Comparison of ENCODE assay signal across 9 mouse cellular contexts in the genomic region with DNA sequence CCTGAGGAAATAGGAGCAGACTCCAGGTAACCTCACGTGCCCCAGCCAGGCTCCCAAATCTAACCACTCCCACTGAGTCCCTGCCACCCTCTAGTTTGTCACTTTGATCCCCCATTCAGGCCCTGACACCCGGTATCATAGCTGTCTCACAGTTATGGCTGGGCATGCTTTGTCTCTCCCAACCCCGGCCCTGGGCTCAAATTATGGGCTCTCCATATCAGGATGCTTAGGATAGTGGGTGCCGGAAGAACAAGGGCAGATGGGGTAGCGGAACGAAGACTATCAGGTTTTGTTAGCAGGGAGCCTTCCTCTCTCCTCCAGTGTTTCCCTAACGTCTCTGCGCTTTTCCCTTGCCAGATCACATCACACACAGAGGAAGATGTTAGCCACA. TPM values are rescaled to one million over a fixed set of nuclear protein-coding genes. Genes with fewer than 3 reads are reported as not detected.
DNase-seq lines count a peak whose midpoint lies in the region; ATAC-seq and TF ChIP-seq lines count a peak whose summit lies in the region.
"Had no signal": no experiment of that assay in that cellular context is flagged by ENCODE, and none has a peak within 500 bp of the region (broad histone marks: within the 10 kb centered on the region; RNA-seq: fewer than 3 reads in every experiment).

No protein-coding gene starts in this region.

- no peak for ATAC-seq in kidney, embryonic 14.5 days (ENCODE audit: low FRiP score, low TSS enrichment)
- peak; percentile 7 for ATAC-seq in embryonic facial prominence, embryonic 14.5 days (ENCODE audit: low read depth)
- peak; percentile 44; the same call in 1 of the 2 replicates for ATAC-seq in intestine, embryonic 15.5 days
- ATAC-seq in midbrain, postnatal 0 days (ENCODE audit: low FRiP score) = peak; percentile 38; the same call in 1 of the 2 replicates

- H3K4me3 ChIP-seq in kidney, embryonic 14.5 days (ENCODE audit: low read length) = peak overlapping the region; percentile 55
- H3K4me3 ChIP-seq in embryonic facial prominence, embryonic 14.5 days (ENCODE audit: low read depth, low read length) = peak overlapping the region; percentile 59
- peak overlapping the region; percentile 60 for H3K4me3 ChIP-seq in intestine, embryonic 15.5 days (replicated peaks)
- peak overlapping the region; percentile 69 for H3K4me3 ChIP-seq in midbrain, postnatal 0 days (ENCODE audit: low read depth, low read length)

- WGBS in kidney, embryonic 14.5 days = 26% methylated on average over 8 of the region's 8 CpGs
- WGBS in embryonic facial prominence, embryonic 14.5 days = 30% methylated on average over 8 of the region's 8 CpGs
- WGBS in intestine, embryonic 15.5 days = 46% methylated on average over 8 of the region's 8 CpGs
- 21% methylated on average over 8 of the region's 8 CpGs for WGBS in midbrain, postnatal 0 days

- H3K27ac ChIP-seq in kidney, embryonic 14.5 days (ENCODE audit: low read depth, low read length) = no peak overlapping the region
- no peak overlapping the region for H3K27ac ChIP-seq in embryonic facial prominence, embryonic 14.5 days (replicated peaks; ENCODE audit: low read depth, low read length)
- no peak overlapping the region for H3K27ac ChIP-seq in intestine, embryonic 15.5 days
- H3K27ac ChIP-seq in midbrain, postnatal 0 days (ENCODE audit: low read depth, low read length) = peak overlapping the region; percentile 32; the same call in 1 of the 2 replicates

- H3K4me2 ChIP-seq in kidney, embryonic 14.5 days (replicated peaks; ENCODE audit: low read depth, low read length) = peak overlapping the region; percentile 96
- peak overlapping the region; percentile 95 for H3K4me2 ChIP-seq in embryonic facial prominence, embryonic 14.5 days (ENCODE audit: low read depth, low read length)
- peak overlapping the region; percentile 99 for H3K4me2 ChIP-seq in intestine, embryonic 15.5 days (replicated peaks)
- H3K4me2 ChIP-seq in midbrain, postnatal 0 days (ENCODE audit: low read depth, low read length, poor library complexity, severe bottlenecking) = peak overlapping the region; percentile 97

- no peaks in the 10 kb centered on the region for H3K36me3 ChIP-seq in kidney, embryonic 14.5 days (ENCODE audit: control insufficient read depth, insufficient read depth, low read length)
- H3K36me3 ChIP-seq in embryonic facial prominence, embryonic 14.5 days (ENCODE audit: control insufficient read depth, insufficient read depth, low read length) = no peaks in the 10 kb centered on the region
- no peaks in the 10 kb centered on the region for H3K36me3 ChIP-seq in intestine, embryonic 15.5 days
- H3K36me3 ChIP-seq in midbrain, postnatal 0 days (ENCODE audit: insufficient read depth, low read length) = no peaks in the 10 kb centered on the region
- H3K36me3 ChIP-seq: G1E had no signal

- no peaks in the 10 kb centered on the region for H3K4me1 ChIP-seq in kidney, embryonic 14.5 days (ENCODE audit: control insufficient read depth, insufficient read depth, low read length)
- H3K4me1 ChIP-seq in embryonic facial prominence, embryonic 14.5 days (ENCODE audit: control insufficient read depth, insufficient read depth, low read length) = peaks cover 21% of the 10 kb centered on the region
- peaks cover 18% of the 10 kb centered on the region for H3K4me1 ChIP-seq in intestine, embryonic 15.5 days (replicated peaks)
- peaks cover 6% of the 10 kb centered on the region; the same call in 1 of the 2 replicates for H3K4me1 ChIP-seq in midbrain, postnatal 0 days (ENCODE audit: insufficient read depth, low read length)

- TF ChIP-seq CTCF in midbrain, postnatal 0 days (IDR thresholded peaks at IDR 0.05) = no peak

- no peak overlapping the region for H3K9ac ChIP-seq in kidney, embryonic 14.5 days (ENCODE audit: low read depth, low read length)
- H3K9ac ChIP-seq in embryonic facial prominence, embryonic 14.5 days (ENCODE audit: low read depth, low read length) = peak overlapping the region; percentile 62
- H3K9ac ChIP-seq in intestine, embryonic 15.5 days = no peak overlapping the region
- H3K9ac ChIP-seq in midbrain, postnatal 0 days (replicated peaks; ENCODE audit: low read length, poor library complexity, severe bottlenecking) = peak overlapping the region; percentile 72

- no peaks in the 10 kb centered on the region for H3K9me3 ChIP-seq in kidney, embryonic 14.5 days (ENCODE audit: control insufficient read depth, low read length)
- H3K9me3 ChIP-seq in embryonic facial prominence, embryonic 14.5 days (ENCODE audit: control insufficient read depth, low read length) = no peaks in the 10 kb centered on the region
- no peaks in the 10 kb centered on the region for H3K9me3 ChIP-seq in intestine, embryonic 15.5 days
- no peaks in the 10 kb centered on the region for H3K9me3 ChIP-seq in midbrain, postnatal 0 days (ENCODE audit: low read length)
- H3K9me3 ChIP-seq: G1E had no signal

- DNase-seq in kidney, postnatal 36 days = no peak
- no peak for DNase-seq in embryonic facial prominence, embryonic 14.5 days (ENCODE audit: low spot score)
- DNase-seq in midbrain, postnatal 0 days (ENCODE audit: low spot score) = no peak
- DNase-seq in embryo, embryonic 11 days = no peak
- no peak for DNase-seq in cerebellum, adult 18-20 months
- DNase-seq in kidney, adult 11 months = no peak

- no peaks in the 10 kb centered on the region for H3K27me3 ChIP-seq in kidney, embryonic 14.5 days (ENCODE audit: control insufficient read depth, insufficient read depth, low read length)
- no peaks in the 10 kb centered on the region for H3K27me3 ChIP-seq in embryonic facial prominence, embryonic 14.5 days (replicated peaks; ENCODE audit: control insufficient read depth, insufficient read depth, low read length)
- no peaks in the 10 kb centered on the region for H3K27me3 ChIP-seq in intestine, embryonic 15.5 days (replicated peaks)
- H3K27me3 ChIP-seq in midbrain, postnatal 0 days (ENCODE audit: insufficient read depth, low read length) = no peaks in the 10 kb centered on the region

RNA-seq across cellular contexts. Expression of a gene that starts 8.2 kb away (rescaled TPM):
- 19.7 and 23.2 TPM in 2 replicates for polyA plus RNA-seq in kidney, embryonic 14.5 days (2014; fragmentation: Nextera tagmentation; extraction: Ambion mirVana)
- 94.1 and 99.9 TPM in 2 replicates for polyA plus RNA-seq in embryonic facial prominence, embryonic 14.5 days (2014; fragmentation: Nextera tagmentation; extraction: Ambion mirVana)
- polyA plus RNA-seq in intestine, embryonic 15.5 days (2015; fragmentation: Nextera tagmentation; extraction: Ambion mirVana) = 14.1 and 15.1 TPM in 2 replicates
- 42.9 and 50.3 TPM in 2 replicates for total RNA-seq in midbrain, postnatal 0 days (2014; rRNA removed)
- polyA plus RNA-seq in midbrain, postnatal 0 days (2015; fragmentation: Nextera tagmentation; extraction: Ambion mirVana) = 29.5 and 32.3 TPM in 2 replicates
- polyA plus RNA-seq: G1E had no signal

Comparison
In these comparisons a context has a peak if more than half of its experiments do, and no peak if none do; other contexts are left out.
1. H3K9ac ChIP-seq: peak in embryonic facial prominence, embryonic 14.5 days (single experiment) and midbrain, postnatal 0 days (single experiment); none in kidney, embryonic 14.5 days (single experiment) and intestine, embryonic 15.5 days (single experiment).
2. Peak in every context shown above with its lines, with median percentiles within 50 percentile points of each other: H3K4me2 ChIP-seq and H3K4me3 ChIP-seq.